Mouse (Mus musculus): ENCODE results near the gene Cracr2b. TPM values are rescaled to one million over a fixed set of nuclear protein-coding genes. Genes with fewer than 3 reads are reported as not detected.

Gene Cracr2b
- polyA plus RNA-seq, 1 experiment: 4.5 TPM

DNA sequence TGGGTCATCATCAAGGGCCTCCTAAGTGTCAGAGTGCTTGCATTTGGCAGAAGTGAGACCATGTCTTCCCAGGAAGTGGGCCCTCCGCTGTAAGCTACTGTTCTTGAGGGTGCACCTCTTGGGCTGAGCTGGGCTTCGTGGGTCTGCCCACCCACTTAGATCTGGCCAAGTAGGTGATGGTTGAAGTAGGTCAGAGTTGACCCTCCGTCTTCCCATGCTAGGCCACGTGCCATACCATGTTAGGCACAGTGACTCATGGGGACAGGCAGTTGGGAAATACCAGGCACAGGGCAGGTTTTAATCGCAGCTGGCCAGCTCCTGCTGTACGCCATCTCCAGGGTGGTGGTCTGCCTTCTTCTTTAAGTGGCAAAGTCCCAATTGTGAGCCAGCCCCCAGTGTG, 4.2 kb upstream of the Cracr2b start:
- Histone ChIP-seq H3K4me3 (ENCODE audit: insufficient read depth, poor library complexity, severe bottlenecking) (no peak overlapping the region), H3ac (ENCODE audit: control insufficient read depth, insufficient read length, low read depth) (no peak overlapping the region), H3K79me2 (ENCODE audit: control insufficient read depth, insufficient read depth) (no peaks in the 10 kb centered on the region), H3K27me3 (ENCODE audit: control insufficient read depth, insufficient read depth, insufficient read length) (no peaks in the 10 kb centered on the region), H3K79me3 (ENCODE audit: low read depth) (no peaks in the 10 kb centered on the region), H3K36me3 (ENCODE audit: control insufficient read depth, insufficient read depth) (peaks cover 7% of the 10 kb centered on the region)
- TF ChIP-seq MYOD1 (IDR thresholded peaks at IDR 0.05; ENCODE audit: control insufficient read depth, insufficient read length, low read depth): no peak
- TF ChIP-seq MYOG (IDR thresholded peaks at IDR 0.05; ENCODE audit: control insufficient read depth, extremely low read depth, insufficient read length): no peak
- no peak for TF ChIP-seq FOSL1 (IDR thresholded peaks at IDR 0.05; ENCODE audit: insufficient read depth, low read length, poor library complexity, severe bottlenecking)
- no peak for TF ChIP-seq CTCF (IDR thresholded peaks at IDR 0.05; ENCODE audit: control insufficient read depth, insufficient read depth, insufficient read length)
- peak; percentile 81 for TF ChIP-seq USF1 (IDR thresholded peaks at IDR 0.05; ENCODE audit: low read depth)
- peak; percentile 79 for TF ChIP-seq CEBPB (IDR thresholded peaks at IDR 0.05; ENCODE audit: low read depth)
- peak; percentile 64 for TF ChIP-seq MAX (IDR thresholded peaks at IDR 0.05)

DNA sequence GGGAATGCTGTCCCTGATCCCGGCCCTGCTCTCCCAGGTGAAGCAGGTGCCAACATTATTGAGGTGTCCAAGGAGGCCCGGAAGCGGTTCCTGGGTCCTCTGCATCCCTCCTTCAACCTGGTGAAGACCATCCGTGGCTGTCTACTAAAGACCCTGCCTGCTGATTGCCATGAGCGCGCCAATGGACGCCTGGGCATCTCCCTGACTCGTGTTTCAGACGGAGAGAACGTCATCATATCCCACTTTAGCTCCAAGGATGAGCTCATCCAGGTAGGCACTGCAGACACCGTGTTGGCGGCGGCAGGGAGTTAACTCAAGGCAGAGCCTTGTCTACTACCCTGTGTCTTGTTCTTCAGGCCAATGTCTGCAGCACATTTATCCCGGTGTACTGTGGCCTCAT, 3.7 kb upstream of the Cracr2b start:
- Histone ChIP-seq H3ac (ENCODE audit: control insufficient read depth, insufficient read length, low read depth) (no peak overlapping the region), H3K4me3 (ENCODE audit: insufficient read depth, poor library complexity, severe bottlenecking) (no peak overlapping the region), H3K36me3 (ENCODE audit: control insufficient read depth, insufficient read depth) (peaks cover 3% of the 10 kb centered on the region), H3K79me2 (ENCODE audit: control insufficient read depth, insufficient read depth) (no peaks in the 10 kb centered on the region), H3K27me3 (ENCODE audit: control insufficient read depth, insufficient read depth, insufficient read length) (no peaks in the 10 kb centered on the region), H3K79me3 (ENCODE audit: low read depth) (no peaks in the 10 kb centered on the region)
- TF ChIP-seq MYOD1 (IDR thresholded peaks at IDR 0.05; ENCODE audit: control insufficient read depth, insufficient read length, low read depth): no peak
- no peak for TF ChIP-seq MYOG (IDR thresholded peaks at IDR 0.05; ENCODE audit: control insufficient read depth, extremely low read depth, insufficient read length)
- no peak for TF ChIP-seq CTCF (IDR thresholded peaks at IDR 0.05; ENCODE audit: control insufficient read depth, insufficient read depth, insufficient read length)
- TF ChIP-seq USF1 (IDR thresholded peaks at IDR 0.05; ENCODE audit: low read depth): no peak
- no peak for TF ChIP-seq MAX (IDR thresholded peaks at IDR 0.05)
- no peak for TF ChIP-seq CEBPB (IDR thresholded peaks at IDR 0.05; ENCODE audit: low read depth)
- no peak for TF ChIP-seq FOSL1 (IDR thresholded peaks at IDR 0.05; ENCODE audit: insufficient read depth, low read length, poor library complexity, severe bottlenecking)

DNA sequence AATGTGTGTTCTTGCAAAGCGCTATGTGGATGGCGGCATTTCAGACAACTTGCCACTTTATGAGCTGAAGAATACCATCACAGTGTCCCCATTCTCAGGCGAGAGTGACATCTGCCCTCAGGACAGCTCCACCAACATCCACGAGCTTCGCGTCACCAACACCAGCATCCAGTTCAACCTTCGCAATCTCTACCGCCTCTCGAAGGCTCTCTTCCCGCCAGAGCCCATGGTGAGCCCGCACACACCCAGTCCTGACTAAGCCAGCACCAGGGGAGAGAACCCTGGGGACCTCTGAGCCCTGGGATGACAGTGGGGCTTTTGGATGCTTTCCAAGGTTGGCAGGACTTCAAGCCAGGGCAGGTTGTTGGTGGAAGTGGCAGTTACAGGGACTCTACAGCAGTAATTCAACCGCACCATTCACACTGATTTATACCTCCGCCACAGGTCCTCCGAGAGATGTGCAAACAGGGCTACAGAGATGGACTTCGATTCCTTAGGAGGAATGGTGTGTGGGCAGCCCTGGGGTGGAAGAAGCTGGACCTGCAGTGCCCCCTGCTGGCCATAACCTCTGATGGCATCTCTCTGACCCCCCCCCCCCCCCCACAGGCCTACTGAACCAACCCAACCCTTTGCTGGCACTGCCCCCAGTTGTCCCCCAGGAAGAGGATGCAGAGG, 2.8 kb upstream of the Cracr2b start:
- Histone ChIP-seq H3K36me3 (ENCODE audit: control insufficient read depth, insufficient read depth) (peaks cover 3% of the 10 kb centered on the region), H3ac (ENCODE audit: control insufficient read depth, insufficient read length, low read depth) (no peak overlapping the region), H3K4me3 (ENCODE audit: insufficient read depth, poor library complexity, severe bottlenecking) (no peak overlapping the region), H3K79me3 (ENCODE audit: low read depth) (no peaks in the 10 kb centered on the region), H3K79me2 (ENCODE audit: control insufficient read depth, insufficient read depth) (no peaks in the 10 kb centered on the region), H3K27me3 (ENCODE audit: control insufficient read depth, insufficient read depth, insufficient read length) (no peaks in the 10 kb centered on the region)
- TF ChIP-seq MYOG (IDR thresholded peaks at IDR 0.05; ENCODE audit: control insufficient read depth, extremely low read depth, insufficient read length) (no peak), MAX (IDR thresholded peaks at IDR 0.05) (no peak), CTCF (IDR thresholded peaks at IDR 0.05; ENCODE audit: control insufficient read depth, insufficient read depth, insufficient read length) (peak; percentile 44), CEBPB (IDR thresholded peaks at IDR 0.05; ENCODE audit: low read depth) (no peak), MYOD1 (IDR thresholded peaks at IDR 0.05; ENCODE audit: control insufficient read depth, insufficient read length, low read depth) (no peak), USF1 (IDR thresholded peaks at IDR 0.05; ENCODE audit: low read depth) (no peak)

DNA sequence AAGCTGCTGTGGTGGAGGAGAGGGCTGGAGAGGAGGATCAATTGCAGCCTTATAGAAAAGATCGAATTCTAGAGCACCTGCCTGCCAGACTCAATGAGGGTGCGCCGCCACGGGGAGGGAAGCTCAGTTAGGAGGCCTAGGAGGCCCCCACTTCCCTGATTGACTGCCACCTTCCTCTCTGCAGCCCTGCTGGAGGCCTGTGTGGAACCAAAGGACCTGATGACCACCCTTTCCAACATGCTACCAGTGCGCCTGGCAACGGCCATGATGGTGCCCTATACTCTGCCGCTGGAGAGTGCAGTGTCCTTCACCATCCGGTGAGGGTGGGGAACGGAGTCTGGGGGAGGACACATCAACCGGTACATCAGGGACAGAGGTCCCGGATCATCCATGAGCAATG, 2.2 kb upstream of the Cracr2b start:
- H3K4me3 ChIP-seq (ENCODE audit: insufficient read depth, poor library complexity, severe bottlenecking): no peak overlapping the region
- TF ChIP-seq MYOG (IDR thresholded peaks at IDR 0.05; ENCODE audit: control insufficient read depth, extremely low read depth, insufficient read length): no peak
- no peak for TF ChIP-seq CEBPB (IDR thresholded peaks at IDR 0.05; ENCODE audit: low read depth)
- no peak for TF ChIP-seq CTCF (IDR thresholded peaks at IDR 0.05; ENCODE audit: control insufficient read depth, insufficient read depth, insufficient read length)
- TF ChIP-seq FOSL1 (IDR thresholded peaks at IDR 0.05; ENCODE audit: insufficient read depth, low read length, poor library complexity, severe bottlenecking): no peak
- TF ChIP-seq MYOD1 (IDR thresholded peaks at IDR 0.05; ENCODE audit: control insufficient read depth, insufficient read length, low read depth): no peak
- no peak for TF ChIP-seq MAX (IDR thresholded peaks at IDR 0.05)
- TF ChIP-seq USF1 (IDR thresholded peaks at IDR 0.05; ENCODE audit: low read depth): no peak
- H3ac ChIP-seq (ENCODE audit: control insufficient read depth, insufficient read length, low read depth): no peak overlapping the region
- no peaks in the 10 kb centered on the region for H3K79me2 ChIP-seq (ENCODE audit: control insufficient read depth, insufficient read depth)
- no peaks in the 10 kb centered on the region for H3K27me3 ChIP-seq (ENCODE audit: control insufficient read depth, insufficient read depth, insufficient read length)
- H3K36me3 ChIP-seq (ENCODE audit: control insufficient read depth, insufficient read depth): peaks cover 3% of the 10 kb centered on the region
- no peaks in the 10 kb centered on the region for H3K79me3 ChIP-seq (ENCODE audit: low read depth)

DNA sequence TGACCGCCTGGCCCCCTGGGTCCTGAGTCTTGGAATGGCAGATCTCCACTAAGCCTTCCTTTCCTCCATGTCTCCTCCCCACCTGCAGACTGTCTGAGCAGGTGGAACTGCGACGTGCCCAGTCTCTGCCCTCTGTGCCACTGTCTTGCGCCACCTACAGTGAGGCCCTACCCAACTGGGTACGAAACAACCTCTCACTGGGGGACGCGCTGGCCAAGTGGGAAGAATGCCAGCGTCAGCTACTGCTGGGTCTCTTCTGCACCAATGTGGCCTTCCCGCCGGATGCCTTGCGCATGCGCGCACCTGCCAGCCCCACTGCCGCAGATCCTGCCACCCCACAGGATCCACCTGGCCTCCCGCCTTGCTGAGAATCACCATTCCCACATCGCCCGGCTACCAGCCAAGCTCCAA, 1.6 kb upstream of the Cracr2b start:
- Histone ChIP-seq H3ac (ENCODE audit: control insufficient read depth, insufficient read length, low read depth) (no peak overlapping the region), H3K4me3 (ENCODE audit: insufficient read depth, poor library complexity, severe bottlenecking) (no peak overlapping the region), H3K36me3 (ENCODE audit: control insufficient read depth, insufficient read depth) (peaks cover 3% of the 10 kb centered on the region), H3K79me2 (ENCODE audit: control insufficient read depth, insufficient read depth) (no peaks in the 10 kb centered on the region), H3K27me3 (ENCODE audit: control insufficient read depth, insufficient read depth, insufficient read length) (no peaks in the 10 kb centered on the region), H3K79me3 (ENCODE audit: low read depth) (no peaks in the 10 kb centered on the region)
- no peak for TF ChIP-seq MYOG (IDR thresholded peaks at IDR 0.05; ENCODE audit: control insufficient read depth, extremely low read depth, insufficient read length)
- TF ChIP-seq CTCF (IDR thresholded peaks at IDR 0.05; ENCODE audit: control insufficient read depth, insufficient read depth, insufficient read length): no peak
- no peak for TF ChIP-seq USF1 (IDR thresholded peaks at IDR 0.05; ENCODE audit: low read depth)
- no peak for TF ChIP-seq CEBPB (IDR thresholded peaks at IDR 0.05; ENCODE audit: low read depth)
- no peak for TF ChIP-seq MYOD1 (IDR thresholded peaks at IDR 0.05; ENCODE audit: control insufficient read depth, insufficient read length, low read depth)
- no peak for TF ChIP-seq MAX (IDR thresholded peaks at IDR 0.05)
- TF ChIP-seq FOSL1 (IDR thresholded peaks at IDR 0.05; ENCODE audit: insufficient read depth, low read length, poor library complexity, severe bottlenecking): no peak

Data from C2C12 (cell line).